Mouse (Mus musculus) ES-Bruce4 (cell line): ENCODE measurements around the gene Pon2.

Experiments
- CTCF ChIP-seq: IDR thresholded peaks from one replicate; pipeline ENCODE4 v1.8.1; 2011; ENCODE audit warnings: low read depth, low read length
- EP300 ChIP-seq: IDR thresholded peaks from 2 replicates; pipeline ENCODE4 v1.6.1; 2011; ENCODE audit warnings: low read depth, low read length; ENCODE audit not compliant: insufficient read depth
- POLR2A ChIP-seq: IDR thresholded peaks from one replicate; pipeline ENCODE4 v1.8.1; 2011; ENCODE audit warnings: low read length; ENCODE audit not compliant: insufficient read depth

- TF ChIP-seq CTCF = no peak
- no peak for TF ChIP-seq POLR2A
- TF ChIP-seq EP300 = no peak
Measured at GRCm38 (mm10) chr6:5310491-5310890, 12.2 kb upstream of the Pon2 start.
